Mouse (Mus musculus) adrenal gland, postnatal 4 days (tissue): ENCODE results near the gene Crip3. TPM values are rescaled to one million over a fixed set of nuclear protein-coding genes. Genes with fewer than 3 reads are reported as not detected.

Experiments
- DNase-seq, 2 experiments: peaks; one replicate each; pipeline ENCODE4 v3.0.0; 2021 to 2022; ENCODE audit warnings: low spot score in 2 of 2, mixed read lengths in 2 of 2
- long read RNA-seq, 2 experiments: library from polyadenylated mRNA; stranded (forward); transcript quantifications; one replicate each; pipeline ENCODE4 v2.0.0; 2021
- total RNA-seq, 2 experiments: library from RNA; stranded (reverse); gene quantifications; 2 replicates each; pipeline ENCODE4 v1.2.3; 2021

Crip3 gene
- 1 to 10 TPM; 1.6 to 2.0 TPM for total RNA-seq
- long read RNA-seq, experiment 1, partial matches to known transcripts: 0 of 1 reads
- long read RNA-seq, experiment 1, other reads (novel, unspliced or antisense): 1 of 1 reads
- long read RNA-seq, experiment 2, partial matches to known transcripts: 0 of 1 reads
- long read RNA-seq, experiment 2, other reads (novel, unspliced or antisense): 1 of 1 reads

- no peak for DNase-seq
These were observed at the start of gene Crip3 for GRCm38 (mm10) chr17:46428761-46429414. Gene Crip3 (plus strand): TSS chr17:46428926.

DNA sequence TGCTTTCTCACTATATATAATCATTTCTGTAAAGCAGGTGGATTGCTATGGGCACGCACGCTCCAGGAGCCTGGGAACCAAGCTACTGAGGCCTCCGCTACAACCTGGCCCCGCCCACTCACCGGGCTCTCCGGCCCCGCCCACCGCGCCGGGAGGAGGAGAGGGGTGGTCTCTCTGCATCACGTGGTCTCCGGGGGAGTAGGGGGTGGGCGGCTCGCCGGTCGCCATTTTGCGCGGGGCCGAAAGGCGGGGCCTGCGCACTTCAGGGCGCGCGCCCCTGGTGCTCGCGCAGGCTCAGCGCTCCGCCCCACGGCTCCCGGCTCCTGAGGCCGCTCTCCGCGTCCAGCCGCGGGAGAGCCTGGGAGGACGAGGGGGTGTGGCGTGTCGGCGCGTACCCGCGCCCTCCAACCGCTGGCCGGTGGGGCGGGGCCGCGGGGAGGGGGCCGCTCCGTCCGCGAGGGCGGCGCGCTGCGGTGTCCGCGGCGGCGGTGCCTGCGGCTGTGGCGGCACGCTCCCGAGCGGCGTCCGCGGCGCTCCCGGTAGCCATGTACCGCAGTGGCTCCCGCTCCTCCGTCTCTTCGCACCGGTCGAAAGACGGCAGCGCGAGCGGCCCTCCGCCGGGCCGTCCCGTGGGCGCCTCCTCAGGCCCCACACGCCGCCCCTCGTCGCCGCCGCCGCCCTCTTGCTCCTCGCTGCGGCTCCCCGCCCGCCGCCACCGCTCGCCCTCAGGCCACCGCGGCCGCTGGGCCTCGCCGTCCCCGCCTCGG is 45.2 kb upstream of the Crip3 start, which contains the start of gene Zfp318:
Gene Zfp318 (plus strand): TSS at position 438 of the 767 bp plus-strand sequence.
- DNase-seq: peak; percentile 91 to 96

DNA sequence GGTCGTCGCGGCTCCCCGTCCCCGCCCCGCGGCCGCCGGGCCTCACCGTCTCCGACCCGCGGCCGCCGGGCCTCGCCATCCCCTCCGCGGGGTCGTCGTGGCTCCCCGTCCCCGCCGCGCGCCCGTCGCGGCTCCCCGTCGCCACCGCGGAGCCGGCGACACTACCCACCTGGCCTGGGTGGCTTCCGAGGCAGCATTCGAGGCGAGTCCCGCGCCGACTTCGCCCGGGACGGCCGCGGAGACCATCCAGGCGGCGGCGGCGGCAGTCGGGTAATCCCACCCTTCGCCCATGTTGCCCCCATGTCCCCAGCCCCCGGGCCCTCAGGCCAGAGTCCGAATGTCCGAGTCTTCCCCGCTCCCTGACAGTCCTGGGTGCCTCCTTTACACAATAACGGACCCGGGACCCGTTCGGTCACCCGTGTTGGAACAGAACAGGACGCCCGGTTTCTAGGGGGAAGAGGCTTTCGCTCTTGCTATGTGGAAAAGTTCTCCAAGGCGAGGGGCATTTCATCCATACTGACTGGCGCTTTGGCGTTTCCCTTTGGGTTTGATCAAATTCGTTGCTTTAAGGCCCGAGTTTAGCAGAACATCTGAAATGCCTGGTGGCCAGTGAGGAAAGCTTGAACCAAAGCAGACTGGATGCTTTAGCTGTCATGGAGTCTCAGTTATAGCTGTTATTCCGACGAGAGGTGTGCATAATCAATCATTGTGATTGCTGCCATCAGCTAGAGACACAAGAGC is 44.5 kb upstream of the Crip3 start:
- peak; percentile 4 to 6 for DNase-seq

DNA sequence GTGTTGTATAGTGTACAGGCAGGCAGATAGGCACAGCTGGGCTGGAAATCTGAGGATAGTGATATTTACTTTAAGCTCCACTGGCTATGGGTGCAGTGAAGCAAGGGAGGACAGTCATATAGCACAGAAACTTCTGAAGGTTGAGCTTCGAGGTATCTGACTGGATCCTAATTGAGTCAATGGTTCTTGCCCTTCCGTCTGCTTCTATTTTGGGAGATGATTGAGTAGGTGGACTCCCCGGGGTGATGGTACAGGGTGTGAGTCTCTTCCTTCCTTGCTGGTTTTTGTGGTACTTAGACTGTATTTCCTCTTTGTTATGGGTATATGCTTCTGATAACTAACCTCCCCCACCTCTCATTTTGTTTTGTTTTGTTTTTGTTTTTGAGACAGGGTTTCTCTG is 40.5 kb upstream of the Crip3 start:
- DNase-seq: no peak

DNA sequence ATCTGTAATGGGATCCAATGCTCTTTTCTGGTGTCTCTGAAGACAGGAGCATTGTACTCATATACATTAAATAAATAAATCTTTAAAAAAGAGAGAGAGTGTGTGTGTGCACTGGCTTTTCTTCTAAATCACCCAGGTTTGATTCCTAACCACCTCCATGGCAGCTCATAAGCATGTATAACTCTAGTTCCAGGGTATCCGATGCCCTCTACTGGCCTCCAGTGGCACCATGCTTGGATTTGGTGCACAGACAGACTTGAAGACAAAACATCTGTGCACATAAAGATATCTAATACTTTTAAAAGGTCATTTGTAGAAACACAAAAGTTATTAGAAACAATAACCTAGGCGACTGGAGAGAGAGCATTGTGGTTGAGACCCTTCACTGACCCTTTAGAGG is 35.7 kb upstream of the Crip3 start:
- DNase-seq: no peak

DNA sequence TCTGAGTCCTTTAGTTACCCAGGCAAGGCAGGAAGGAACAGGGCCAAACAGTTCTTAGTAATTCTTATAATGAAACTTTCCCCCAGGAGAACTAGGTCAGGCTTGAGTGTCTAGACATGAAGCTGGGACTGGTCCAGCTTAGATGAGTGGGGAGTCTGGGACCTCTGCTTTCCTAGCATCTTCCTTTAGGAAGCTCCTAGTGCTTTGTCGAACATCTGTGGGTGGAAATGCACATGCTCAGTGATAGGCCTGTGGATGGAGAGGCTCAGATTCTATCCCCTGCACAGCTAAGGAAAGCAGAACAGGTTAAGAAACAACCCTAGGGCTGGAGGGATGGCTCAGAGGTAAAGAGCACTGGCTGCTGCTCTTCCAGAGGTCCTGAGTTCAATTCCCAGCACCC is 34.1 kb upstream of the Crip3 start:
- DNase-seq: no peak

- no peak for DNase-seq
These were observed 20.2 kb upstream of the Crip3 start for GRCm38 (mm10) chr17:46408478-46408877.

- no peak for DNase-seq
These were observed 10.1 kb upstream of the Crip3 start for GRCm38 (mm10) chr17:46418628-46419027.

DNA sequence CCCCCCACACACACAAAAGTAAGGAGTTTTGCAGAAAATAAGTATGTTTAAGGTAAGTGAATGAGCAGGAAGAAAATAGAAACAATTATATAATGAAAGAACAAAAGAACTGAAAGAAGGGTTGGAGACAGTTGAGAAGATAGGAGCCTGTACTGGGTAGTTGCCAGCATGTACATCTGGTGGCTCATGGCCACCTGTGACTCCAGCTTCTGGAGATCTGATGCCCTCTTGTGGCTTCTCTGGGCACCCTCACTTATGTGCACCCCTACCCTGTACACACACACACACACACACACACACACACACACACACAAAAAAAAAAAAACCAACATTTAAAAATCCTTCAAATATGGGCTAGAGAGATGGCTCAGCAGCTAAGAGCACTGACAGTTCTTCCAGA is 9.0 kb upstream of the Crip3 start:
- no peak for DNase-seq

GRCm38 (mm10) chr17:46426496-46426895 is 2.2 kb upstream of the Crip3 start:
- no peak for DNase-seq

GRCm38 (mm10) chr17:46433627-46434026 is 4.9 kb downstream of the Crip3 start:
- DNase-seq: peak in 1 of 2 experiments; percentile 25

DNA sequence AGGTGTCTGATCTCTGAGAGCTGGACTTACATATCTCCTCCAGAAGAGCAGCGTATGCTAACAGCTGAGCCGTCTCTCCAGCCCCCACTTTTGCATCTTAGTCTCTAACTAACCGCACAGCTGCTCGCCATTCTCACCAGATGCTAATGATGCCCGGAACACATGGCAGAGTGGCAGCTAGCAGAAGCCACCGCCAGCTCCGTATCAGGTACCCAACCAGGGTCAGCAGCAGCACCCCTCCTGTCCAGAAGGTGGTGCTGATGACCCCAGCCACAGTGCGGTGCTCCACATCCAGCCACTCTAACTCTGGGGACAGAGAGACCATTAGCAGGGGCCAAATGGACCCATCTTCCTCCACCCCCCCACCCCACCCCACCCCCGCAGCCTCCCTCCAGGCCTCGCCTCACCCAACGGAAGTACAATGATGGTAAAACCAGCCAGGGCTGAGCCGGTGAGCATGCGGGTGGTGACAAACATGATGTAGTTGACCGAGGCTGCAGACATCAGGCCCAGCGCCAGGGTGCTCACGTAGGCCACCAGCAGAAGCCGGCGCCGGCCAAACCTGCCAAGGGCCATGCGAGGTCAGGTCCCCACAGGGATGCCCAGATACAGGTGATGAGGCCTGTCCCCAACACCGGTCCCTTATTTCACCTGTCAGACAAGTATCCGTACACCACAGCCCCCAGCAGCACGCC is 8.1 kb downstream of the Crip3 start:
- no peak for DNase-seq

DNA sequence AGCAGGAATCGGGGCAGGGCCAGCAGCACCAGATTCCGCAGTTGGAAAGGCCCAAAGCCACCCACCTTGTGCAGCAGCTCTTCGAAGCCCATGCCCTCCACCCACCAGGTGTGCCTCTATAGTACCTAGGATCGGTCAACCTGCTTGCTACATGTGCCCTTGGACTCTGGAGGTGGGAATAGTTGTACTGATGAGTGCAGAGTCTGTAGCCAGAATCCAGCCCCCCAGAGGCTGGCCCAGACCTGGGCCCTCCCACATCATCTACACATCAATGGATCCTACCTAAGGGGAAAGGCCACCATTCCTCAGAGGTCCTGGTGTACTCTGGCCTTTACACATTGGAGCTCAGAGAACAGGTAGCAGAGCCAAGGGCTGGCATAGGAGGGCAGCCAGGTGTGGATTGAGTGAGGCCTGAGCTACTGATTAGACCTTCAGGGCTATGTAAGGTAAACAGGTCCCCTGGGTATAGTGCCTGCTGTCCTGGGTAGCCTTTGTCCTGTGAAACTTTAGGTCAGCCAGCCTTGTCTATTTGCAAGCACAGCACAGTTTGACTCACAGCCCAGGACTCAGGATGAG is 9.7 kb downstream of the Crip3 start, which contains the start of gene Slc22a7:
Gene Slc22a7 (minus strand): TSS at position 160 of the 576 bp plus-strand sequence.
- DNase-seq: no peak

- DNase-seq: no peak
These were observed 10.4 kb downstream of the Crip3 start for GRCm38 (mm10) chr17:46439176-46439575.

DNA sequence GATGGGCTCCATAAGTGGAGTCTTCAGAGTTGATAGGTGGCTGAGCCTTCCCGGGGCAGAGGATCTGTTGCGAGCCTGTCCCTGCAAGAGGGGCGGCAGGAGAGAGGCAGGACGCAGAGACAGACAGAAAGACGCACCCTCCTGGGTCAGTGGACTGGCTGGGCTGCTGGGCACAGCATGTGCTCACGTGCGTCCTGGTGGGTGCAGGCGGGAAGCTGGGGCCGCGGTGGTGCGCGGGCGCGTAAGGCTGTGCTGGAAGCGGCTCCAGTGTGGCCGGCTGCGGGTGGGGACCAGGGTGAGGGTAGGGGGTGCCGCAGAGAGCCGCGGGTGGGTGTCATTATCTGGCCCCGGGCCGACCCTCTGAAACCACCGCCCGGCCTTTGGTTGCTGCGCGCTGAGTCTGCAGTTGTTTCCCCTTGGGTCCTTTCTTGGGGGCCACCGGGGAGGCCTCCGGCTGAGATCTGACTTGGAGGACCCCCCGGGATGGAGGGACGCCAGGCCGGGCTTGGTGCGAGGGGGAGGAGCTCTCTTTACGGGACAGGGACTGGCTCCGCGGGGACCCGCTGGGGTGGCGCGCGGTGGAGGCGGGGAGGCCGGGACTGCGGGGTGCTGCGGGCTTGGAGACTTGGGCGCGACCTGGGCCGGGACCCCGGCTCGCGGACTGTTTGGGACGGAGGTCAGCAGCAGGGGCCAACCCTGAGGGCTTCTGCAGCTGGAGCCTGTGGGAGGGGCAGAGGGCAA is 16.3 kb downstream of the Crip3 start:
- DNase-seq: no peak

- DNase-seq: no peak
These were observed 17.5 kb downstream of the Crip3 start for GRCm38 (mm10) chr17:46446264-46446663.

DNA sequence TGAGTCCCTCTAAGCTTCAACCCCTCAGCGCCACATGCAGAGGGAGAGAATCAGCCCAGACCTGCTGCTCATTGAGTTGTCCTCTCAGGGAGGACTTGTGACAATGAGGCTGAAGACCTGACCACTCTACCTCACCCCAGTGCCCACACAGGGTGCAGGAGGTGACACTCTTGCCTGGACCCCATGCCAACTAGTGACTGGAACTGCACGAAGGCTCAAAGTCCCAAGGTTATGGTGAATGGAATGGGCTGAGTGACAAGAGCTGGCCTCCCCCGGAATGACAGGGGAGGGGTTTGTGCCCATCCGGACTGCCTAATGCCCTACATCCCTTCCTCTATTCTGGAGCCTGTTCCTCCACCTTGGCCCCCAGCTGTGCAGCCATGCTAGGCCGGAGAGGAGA is 24.0 kb downstream of the Crip3 start:
- DNase-seq: no peak

- DNase-seq: no peak
These were observed 24.7 kb downstream of the Crip3 start for GRCm38 (mm10) chr17:46453302-46453948.

DNA sequence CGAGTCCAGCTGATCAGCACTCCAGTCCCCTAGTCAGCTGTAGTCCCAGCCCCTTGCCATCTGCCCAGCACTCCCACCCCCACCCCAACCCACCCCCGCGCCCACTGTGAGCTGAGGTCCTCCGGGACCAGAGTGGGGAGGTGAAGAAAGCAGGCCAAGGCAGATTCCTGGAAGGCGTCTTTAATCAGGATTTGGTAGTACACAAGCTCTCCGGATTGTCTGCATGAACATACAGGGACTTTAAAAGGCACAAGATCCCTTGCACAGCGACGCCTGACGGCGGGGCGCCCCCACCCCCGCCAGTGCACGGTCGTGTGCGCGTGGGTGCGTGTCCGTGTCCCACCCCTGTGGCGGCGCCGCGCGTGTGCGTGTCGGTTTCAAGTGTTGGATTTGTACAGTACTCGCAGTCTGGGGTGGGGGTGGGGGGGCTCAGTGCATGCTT is 25.3 kb downstream of the Crip3 start:
- no peak for DNase-seq
